Mouse (Mus musculus) c-Kit-positive CD71-positive TER-119-positive erythroid progenitor cells, embryonic 14.5 days (primary cell): ENCODE measurements around the gene Mycbp.

Experiments used
- DNase-seq: peaks from one replicate; pipeline ENCODE4 v3.0.0-alpha.2; 2013; ENCODE audit warnings: low spot score

Mycbp gene

GRCm38 (mm10) chr4:123904333-123905125 lies at the start of gene Mycbp:
Gene Mycbp, plus strand, starts transcription at chr4:123904832.
- peak; percentile 96 for DNase-seq

GRCm38 (mm10) chr4:123856888-123857287 lies 47.7 kb upstream of the Mycbp start:
- DNase-seq, result no peak

GRCm38 (mm10) chr4:123858090-123858489 lies 46.5 kb upstream of the Mycbp start:
- DNase-seq, result no peak

- no peak for DNase-seq
Observed at GRCm38 (mm10) chr4:123859379-123859778, 45.3 kb upstream of the Mycbp start, which contains the start of gene 4933427I04Rik. Gene 4933427I04Rik, plus strand, starts transcription at chr4:123859679.

GRCm38 (mm10) chr4:123859803-123860202 lies 44.8 kb upstream of the Mycbp start:
- no peak for DNase-seq

- no peak for DNase-seq
Observed at GRCm38 (mm10) chr4:123860621-123861020, 44.0 kb upstream of the Mycbp start.

GRCm38 (mm10) chr4:123893726-123894125 lies 10.9 kb upstream of the Mycbp start:
- DNase-seq, result no peak

GRCm38 (mm10) chr4:123894295-123894694 lies 10.3 kb upstream of the Mycbp start:
- DNase-seq, result no peak

GRCm38 (mm10) chr4:123898696-123899095 lies 5.9 kb upstream of the Mycbp start:
- no peak for DNase-seq

- DNase-seq, result no peak
Observed at GRCm38 (mm10) chr4:123903432-123903831, 1.2 kb upstream of the Mycbp start.

GRCm38 (mm10) chr4:123905126-123905668 lies 565 bp downstream of the Mycbp start:
- no peak for DNase-seq

GRCm38 (mm10) chr4:123911503-123911902 lies 6.9 kb downstream of the Mycbp start:
- no peak for DNase-seq

GRCm38 (mm10) chr4:123912431-123912830 lies 7.8 kb downstream of the Mycbp start:
- no peak for DNase-seq

GRCm38 (mm10) chr4:123916748-123917547 lies 12.3 kb downstream of the Mycbp start, which contains the start of gene Rragc:
Gene Rragc, plus strand, starts transcription at chr4:123917446.
- DNase-seq, result peak; percentile 98

GRCm38 (mm10) chr4:123917548-123918140 lies 13.0 kb downstream of the Mycbp start, which contains the start of gene 4930535I16Rik:
Gene 4930535I16Rik, minus strand, starts transcription at chr4:123918022.
- peak; percentile 51 for DNase-seq

GRCm38 (mm10) chr4:123918851-123919250 lies 14.2 kb downstream of the Mycbp start:
- DNase-seq, result no peak

GRCm38 (mm10) chr4:123921055-123921565 lies 16.5 kb downstream of the Mycbp start:
- DNase-seq, result no peak

GRCm38 (mm10) chr4:123927961-123928360 lies 23.3 kb downstream of the Mycbp start:
- no peak for DNase-seq

GRCm38 (mm10) chr4:123929994-123930393 lies 25.4 kb downstream of the Mycbp start:
- DNase-seq, result no peak

GRCm38 (mm10) chr4:123934306-123934705 lies 29.7 kb downstream of the Mycbp start:
- DNase-seq, result no peak

- no peak for DNase-seq
Observed at GRCm38 (mm10) chr4:123936059-123936458, 31.4 kb downstream of the Mycbp start.

- DNase-seq, result peak; percentile 69
Observed at GRCm38 (mm10) chr4:123939838-123940237, 35.2 kb downstream of the Mycbp start.
